ENCODE assay signal across 8 mouse cellular contexts in the genomic region with DNA sequence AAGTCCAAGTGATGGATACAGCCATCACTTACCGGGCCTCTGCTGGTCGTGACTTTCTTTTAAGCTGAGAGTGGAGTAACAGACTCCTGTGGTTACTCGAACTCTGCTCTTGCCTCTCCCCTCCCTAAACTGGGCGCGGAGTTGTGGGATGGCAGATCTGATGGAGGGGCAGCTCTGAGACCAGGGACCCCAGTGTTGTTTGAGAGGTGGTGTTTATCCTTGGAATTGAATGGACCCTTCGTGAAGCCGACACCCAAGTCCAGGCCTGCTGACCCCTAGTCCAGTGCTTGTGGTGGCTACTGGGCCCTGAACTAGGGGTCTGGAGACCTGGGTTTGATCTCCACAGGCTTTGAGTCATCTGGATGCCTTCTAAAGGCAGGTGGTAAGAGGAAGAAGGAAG. TPM values are rescaled to one million over a fixed set of nuclear protein-coding genes. Genes with fewer than 3 reads are reported as not detected.
DNase-seq lines count a peak whose midpoint lies in the region; ATAC-seq lines count a peak whose summit lies in the region.

No protein-coding gene starts in this region.

- peak overlapping the region; percentile 71 for H3K4me3 ChIP-seq in erythroblast, embryonic 14.5 days (replicated peaks)
- H3K4me3 ChIP-seq in liver, embryonic 11.5 days (ENCODE audit: low read depth, low read length) = peak overlapping the region; percentile 66

- no peak for ATAC-seq in erythroblast, adult 5-6 weeks (replicated peaks; ENCODE audit: low FRiP score, poor library complexity, severe bottlenecking)
- ATAC-seq in liver, embryonic 11.5 days (replicated peaks; ENCODE audit: low FRiP score) = no peak

- peak overlapping the region; percentile 100 for H3K4me2 ChIP-seq in liver, embryonic 11.5 days

- no peaks in the 10 kb centered on the region for H3K9me3 ChIP-seq in erythroblast, embryonic 14.5 days (ENCODE audit: control insufficient read depth, low read length)
- no peaks in the 10 kb centered on the region for H3K9me3 ChIP-seq in liver, embryonic 11.5 days (ENCODE audit: control insufficient read depth, low read length)

- DNase-seq in thymus, postnatal 14 days = peak; percentile 17
- no peak for DNase-seq in thymus, postnatal 36 days
- DNase-seq in liver, embryonic 11.5 days (ENCODE audit: low spot score) = no peak
- no peak for DNase-seq in right cerebral cortex, adult 18-20 months
- DNase-seq in gastrocnemius, postnatal 14 days = no peak
- no peak for DNase-seq in spleen, postnatal 14 days (ENCODE audit: low spot score in 2 of 2)

- peaks cover 34% of the 10 kb centered on the region for H3K4me1 ChIP-seq in erythroblast, embryonic 14.5 days (ENCODE audit: control insufficient read depth)
- peaks cover 25% of the 10 kb centered on the region for H3K4me1 ChIP-seq in liver, embryonic 11.5 days (replicated peaks; ENCODE audit: control insufficient read depth, insufficient read depth, low read length)

- WGBS in liver, embryonic 11.5 days = 46% methylated on average over 7 of the region's 7 CpGs

- peaks cover 9% of the 10 kb centered on the region for H3K36me3 ChIP-seq in erythroblast, embryonic 14.5 days (ENCODE audit: control insufficient read depth)
- H3K36me3 ChIP-seq in liver, embryonic 11.5 days (ENCODE audit: control insufficient read depth, insufficient read depth, low read length) = peaks cover 8% of the 10 kb centered on the region; the same call in 1 of the 2 replicates

- H3K9ac ChIP-seq in liver, embryonic 11.5 days (ENCODE audit: low read depth, low read length) = peak overlapping the region; percentile 78

- intact Hi-C loops in gastrocnemius, postnatal 14 days (cut with DNase I; ENCODE audit: low total_unique reads) = no loop called here

- H3K27ac ChIP-seq in liver, embryonic 11.5 days (ENCODE audit: low read depth, low read length) = peak overlapping the region; percentile 76

- H3K27me3 ChIP-seq in erythroblast, embryonic 14.5 days (ENCODE audit: control insufficient read depth) = peaks cover 6% of the 10 kb centered on the region
- H3K27me3 ChIP-seq in liver, embryonic 11.5 days (replicated peaks; ENCODE audit: control insufficient read depth, insufficient read depth, low read length) = no peaks in the 10 kb centered on the region

RNA-seq across cellular contexts. Expression of gene Slc25a47, which starts 0.9 kb away (rescaled TPM):
- polyA plus RNA-seq in erythroblast, embryonic 14.5 days (2012) = 0.19 and 0.22 TPM in 2 replicates
- total RNA-seq in erythroblast, adult 5-6 weeks (2015; ENCODE audit: low replicate concordance) = 9.0 TPM in 1 of 2 replicates, not detected in the other
- 2.0 and 2.8 TPM in 2 replicates for total RNA-seq in erythroblast, adult 5-6 weeks (2017; ENCODE audit: low replicate concordance)
- polyA plus RNA-seq in liver, embryonic 11.5 days (2014; fragmentation: Nextera tagmentation; extraction: Ambion mirVana) = 4.5 and 5.2 TPM in 2 replicates
- total RNA-seq in gastrocnemius, postnatal 14 days (2021) = 1 to 10 TPM; 4.5 to 6.0 TPM

RNA-seq across cellular contexts. Expression of gene Slc25a29, which starts 1.0 kb away (rescaled TPM):
- 0.02 TPM in 1 of 2 replicates, not detected in the other for polyA plus RNA-seq in erythroblast, embryonic 14.5 days (2012)
- total RNA-seq in erythroblast, adult 5-6 weeks (2015; ENCODE audit: low replicate concordance) = 0.84 and 1.7 TPM in 2 replicates
- total RNA-seq in erythroblast, adult 5-6 weeks (2017; ENCODE audit: low replicate concordance) = not detected in 2 replicates
- polyA plus RNA-seq in liver, embryonic 11.5 days (2014; fragmentation: Nextera tagmentation; extraction: Ambion mirVana) = 2.9 and 3.9 TPM in 2 replicates
- total RNA-seq in gastrocnemius, postnatal 14 days (2021) = 1 to 10 TPM; 4.5 to 5.3 TPM

RNA-seq across cellular contexts. Expression of gene Yy1, which starts 43.9 kb away (rescaled TPM):
- 3.0 and 3.3 TPM in 2 replicates for polyA plus RNA-seq in erythroblast, embryonic 14.5 days (2012)
- 15.8 and 29.5 TPM in 2 replicates for total RNA-seq in erythroblast, adult 5-6 weeks (2015; ENCODE audit: low replicate concordance)
- total RNA-seq in erythroblast, adult 5-6 weeks (2017; ENCODE audit: low replicate concordance) = 31.0 and 43.9 TPM in 2 replicates
- polyA plus RNA-seq in liver, embryonic 11.5 days (2014; fragmentation: Nextera tagmentation; extraction: Ambion mirVana) = 17.9 and 19.2 TPM in 2 replicates
- total RNA-seq in gastrocnemius, postnatal 14 days (2021) = 10 to 100 TPM; 24.2 to 24.8 TPM

RNA-seq across cellular contexts. Expression of gene Wdr25, which starts 56.7 kb away (rescaled TPM):
- 0.57 and 0.76 TPM in 2 replicates for polyA plus RNA-seq in erythroblast, embryonic 14.5 days (2012)
- total RNA-seq in erythroblast, adult 5-6 weeks (2015; ENCODE audit: low replicate concordance) = not detected in 2 replicates
- 1.4 and 6.4 TPM in 2 replicates for total RNA-seq in erythroblast, adult 5-6 weeks (2017; ENCODE audit: low replicate concordance)
- 4.1 and 5.3 TPM in 2 replicates for polyA plus RNA-seq in liver, embryonic 11.5 days (2014; fragmentation: Nextera tagmentation; extraction: Ambion mirVana)
- 1 to 10 TPM; 3.5 to 3.6 TPM for total RNA-seq in gastrocnemius, postnatal 14 days (2021)

RNA-seq across cellular contexts. Expression of gene Wars, which starts 57.3 kb away (rescaled TPM):
- 1.4 and 2.1 TPM in 2 replicates for polyA plus RNA-seq in erythroblast, embryonic 14.5 days (2012)
- 8.2 and 9.4 TPM in 2 replicates for total RNA-seq in erythroblast, adult 5-6 weeks (2015; ENCODE audit: low replicate concordance)
- total RNA-seq in erythroblast, adult 5-6 weeks (2017; ENCODE audit: low replicate concordance) = 8.2 and 8.9 TPM in 2 replicates
- polyA plus RNA-seq in liver, embryonic 11.5 days (2014; fragmentation: Nextera tagmentation; extraction: Ambion mirVana) = 90.8 and 102 TPM in 2 replicates
- total RNA-seq in gastrocnemius, postnatal 14 days (2021) = 10 to 100 TPM; 22.5 to 25.9 TPM
